8 mouse cellular contexts compared by ENCODE assay signal in genomic region chr7:52005511-52006295, GRCm38 (mm10). TPM values are rescaled to one million over a fixed set of nuclear protein-coding genes. Genes with fewer than 3 reads are reported as not detected.
DNase-seq lines count a peak whose midpoint lies in the region; ATAC-seq and TF ChIP-seq lines count a peak whose summit lies in the region.

TSS of gene Svip (minus strand) at chr7:52006018.

- TF ChIP-seq CTCF in intestine, postnatal 0 days (IDR thresholded peaks at IDR 0.05; ENCODE audit: low read depth), result no peak

- ATAC-seq in embryonic facial prominence, embryonic 12.5 days (ENCODE audit: insufficient number of reproducible peaks, insufficient read depth, low FRiP score, low TSS enrichment), result peak; percentile 92
- ATAC-seq in granulocyte monocyte progenitor cell, adult 5-6 weeks (replicated peaks; ENCODE audit: poor library complexity, severe bottlenecking), result peak; percentile 87
- peak; percentile 97 for ATAC-seq in intestine, postnatal 0 days

- peak within 1 kb of the TSS; percentile 79 for H3K4me2 ChIP-seq in embryonic facial prominence, embryonic 12.5 days (replicated peaks)
- peak within 1 kb of the TSS; percentile 78 for H3K4me2 ChIP-seq in intestine, postnatal 0 days (replicated peaks; ENCODE audit: low read depth)

- intact Hi-C loops in left cerebral cortex, postnatal 36 days (cut with DNase I), result no loop called here

- no peaks in the 10 kb centered on the region for H3K9me3 ChIP-seq in embryonic facial prominence, embryonic 12.5 days
- no peaks in the 10 kb centered on the region for H3K9me3 ChIP-seq in intestine, postnatal 0 days (ENCODE audit: control insufficient read depth)
- H3K9me3 ChIP-seq in midbrain, embryonic 10.5 days (replicated peaks), result no peaks in the 10 kb centered on the region

- peak; percentile 90 to 93 for DNase-seq in adrenal gland, postnatal 36 days
- peak; percentile 89 to 90 for DNase-seq in left cerebral cortex, postnatal 36 days (ENCODE audit: low spot score in 2 of 2)
- peak; percentile 91 for DNase-seq in midbrain, embryonic 10.5 days (ENCODE audit: low spot score)
- peak; percentile 91 to 97 for DNase-seq in right cerebral cortex, postnatal 36 days (ENCODE audit: low spot score in 2 of 2)
- peak; percentile 82 to 87 for DNase-seq in urinary bladder, postnatal 4 days (ENCODE audit: low spot score in 2 of 2)

- peak within 1 kb of the TSS; percentile 59 for H3K4me3 ChIP-seq in embryonic facial prominence, embryonic 12.5 days
- peak within 1 kb of the TSS; percentile 72 for H3K4me3 ChIP-seq in intestine, postnatal 0 days (ENCODE audit: low read depth, low read length)
- peak within 1 kb of the TSS; percentile 72 for H3K4me3 ChIP-seq in midbrain, embryonic 10.5 days

- H3K4me1 ChIP-seq in embryonic facial prominence, embryonic 12.5 days, result no peaks in the 10 kb centered on the region
- H3K4me1 ChIP-seq in intestine, postnatal 0 days (replicated peaks; ENCODE audit: control insufficient read depth, insufficient read depth, low read length), result 0 out of 2 replicates have a peak, but pooled peaks cover 2% of the 10 kb centered on the region
- H3K4me1 ChIP-seq in midbrain, embryonic 10.5 days, result 0 out of 2 replicates have a peak, but pooled peaks cover 9% of the 10 kb centered on the region

- no peak within 1 kb of the TSS for H3K27ac ChIP-seq in embryonic facial prominence, embryonic 12.5 days
- peak within 1 kb of the TSS; percentile 68 for H3K27ac ChIP-seq in intestine, postnatal 0 days (ENCODE audit: low read depth, low read length)
- H3K27ac ChIP-seq in midbrain, embryonic 10.5 days (replicated peaks), result peak within 1 kb of the TSS; percentile 85

- H3K36me3 ChIP-seq in embryonic facial prominence, embryonic 12.5 days, result no peaks in the 10 kb centered on the region
- H3K36me3 ChIP-seq in intestine, postnatal 0 days (ENCODE audit: control insufficient read depth, insufficient read depth), result no peaks in the 10 kb centered on the region
- no peaks in the 10 kb centered on the region for H3K36me3 ChIP-seq in midbrain, embryonic 10.5 days

- 1% methylated on average over 44 of the region's 47 CpGs for WGBS in embryonic facial prominence, embryonic 12.5 days
- under 1% methylated on average over 38 of the region's 47 CpGs for WGBS in intestine, postnatal 0 days
- under 1% methylated on average over 43 of the region's 47 CpGs for WGBS in midbrain, embryonic 10.5 days

- peaks cover 7% of the 10 kb centered on the region; the same call in 1 of the 2 replicates for H3K27me3 ChIP-seq in embryonic facial prominence, embryonic 12.5 days
- no peaks in the 10 kb centered on the region for H3K27me3 ChIP-seq in intestine, postnatal 0 days (replicated peaks; ENCODE audit: control insufficient read depth, insufficient read depth, low read length)
- peaks cover 16% of the 10 kb centered on the region for H3K27me3 ChIP-seq in midbrain, embryonic 10.5 days (ENCODE audit: low read depth, poor library complexity, severe bottlenecking)

- H3K9ac ChIP-seq in embryonic facial prominence, embryonic 12.5 days, result no peak within 1 kb of the TSS; the same call in none of the 2 replicates
- H3K9ac ChIP-seq in intestine, postnatal 0 days (ENCODE audit: low read depth, low read length), result peak within 1 kb of the TSS; percentile 45

RNA-seq across cellular contexts. Expression of gene Svip, which starts in this region (rescaled TPM):
- total RNA-seq in adrenal gland, postnatal 36 days (2021), result 10 to 100 TPM; 20.3 to 26.0 TPM
- polyA plus RNA-seq in embryonic facial prominence, embryonic 12.5 days (2016; fragmentation: Nextera tagmentation; extraction: Ambion mirVana), result 7.8 and 8.6 TPM in 2 replicates
- total RNA-seq in granulocyte monocyte progenitor cell, adult 5-6 weeks (2014; fragmentation: Nextera tagmentation), result 57.8 and 65.4 TPM in 2 replicates
- total RNA-seq in granulocyte monocyte progenitor cell, adult 5-6 weeks (2017), result 51.1 and 70.3 TPM in 2 replicates
- polyA plus RNA-seq in intestine, postnatal 0 days (2015; fragmentation: Nextera tagmentation; extraction: Ambion mirVana), result 9.7 and 10.8 TPM in 2 replicates
- 10 to 100 TPM; 35.3 to 36.5 TPM for total RNA-seq in left cerebral cortex, postnatal 36 days (2021)
- polyA plus RNA-seq in midbrain, embryonic 10.5 days (2016; fragmentation: Nextera tagmentation; extraction: Ambion mirVana), result 7.0 and 10.0 TPM in 2 replicates
